Mouse (Mus musculus) liver, embryonic 14.5 days (tissue): Measurements from ENCODE around the gene Glmp.

ENCODE experiments used
- CTCF ChIP-seq: IDR thresholded peaks from 2 replicates; pipeline ENCODE4 v1.5.1; 2016; ENCODE audit warnings: antibody characterized with exemption, low read depth, control low read depth
- EP300 ChIP-seq: IDR thresholded peaks from 2 replicates; pipeline ENCODE4 v1.6.1; 2016; ENCODE audit warnings: antibody characterized with exemption, low read depth

GRCm38 (mm10) chr3:88365705-88366361 is 41.0 kb downstream of the Glmp start:
- TF ChIP-seq CTCF, result peak; percentile 51
- no peak for TF ChIP-seq EP300
